8 mouse cellular contexts compared by ENCODE assay signal in genomic region chr4:134101979-134102741, GRCm38 (mm10). TPM values are rescaled to one million over a fixed set of nuclear protein-coding genes. Genes with fewer than 3 reads are reported as not detected.
A peak's percentile ranks its signal among the peaks of the same experiment; 100 is the strongest.
DNase-seq lines count a peak whose midpoint lies in the region; ATAC-seq and TF ChIP-seq lines count a peak whose summit lies in the region.

Ubxn11 (plus strand) TSS chr4:134102570.

- dilution Hi-C loops in CH12.LX (cut with MboI; ENCODE audit: extremely low pct_ligation_motif_present, extremely low pct_unique_long_range_greater_than_20kb, low sequenced_read_pairs), result no loop called here

- peak within 1 kb of the TSS; percentile 82 for H3K27ac ChIP-seq in CH12.LX (ENCODE audit: insufficient read depth, low read depth)
- no peak within 1 kb of the TSS for H3K27ac ChIP-seq in forebrain, embryonic 11.5 days (ENCODE audit: low read depth, low read length)
- H3K27ac ChIP-seq in heart, embryonic 16.5 days (ENCODE audit: low read length), result no peak within 1 kb of the TSS
- peak within 1 kb of the TSS; percentile 66 for H3K27ac ChIP-seq in liver, embryonic 15.5 days (replicated peaks)
- no peak within 1 kb of the TSS for H3K27ac ChIP-seq in neural tube, embryonic 12.5 days

- H3K4me3 ChIP-seq in CH12.LX (replicated peaks in 1 of 3; ENCODE audit: low read depth in 2 of 3, low read length in 2 of 3, poor library complexity in 1 of 3), result peak within 1 kb of the TSS; percentile 79 to 83 (median 81)
- H3K4me3 ChIP-seq in forebrain, embryonic 11.5 days (ENCODE audit: low read depth, low read length), result peak within 1 kb of the TSS; percentile 69
- H3K4me3 ChIP-seq in heart, embryonic 16.5 days (ENCODE audit: low read length), result peak within 1 kb of the TSS; percentile 78
- peak within 1 kb of the TSS; percentile 78 for H3K4me3 ChIP-seq in liver, embryonic 15.5 days (replicated peaks)
- peak within 1 kb of the TSS; percentile 75 for H3K4me3 ChIP-seq in neural tube, embryonic 12.5 days

- H3K4me1 ChIP-seq in CH12.LX (ENCODE audit: control insufficient read depth in 1 of 2, insufficient read depth in 2 of 2), result peaks cover 17 to 45% of the 10 kb centered on the region in 2 experiments
- H3K4me1 ChIP-seq in forebrain, embryonic 11.5 days (replicated peaks; ENCODE audit: control insufficient read depth, insufficient read depth, low read length), result no peaks in the 10 kb centered on the region
- H3K4me1 ChIP-seq in heart, embryonic 16.5 days (ENCODE audit: control insufficient read depth, insufficient read depth, low read length), result no peaks in the 10 kb centered on the region
- H3K4me1 ChIP-seq in liver, embryonic 15.5 days (replicated peaks), result peaks cover 31% of the 10 kb centered on the region
- peaks cover 15% of the 10 kb centered on the region; the same call in 1 of the 2 replicates for H3K4me1 ChIP-seq in neural tube, embryonic 12.5 days

- WGBS in forebrain, embryonic 11.5 days, result 17% methylated on average over 34 of the region's 34 CpGs
- 17% methylated on average over 34 of the region's 34 CpGs for whole genome bisulfite sequencing in heart, embryonic 16.5 days
- WGBS in liver, embryonic 15.5 days (ENCODE audit: insufficient replicate concordance), result 13% methylated on average over 34 of the region's 34 CpGs
- WGBS in neural tube, embryonic 12.5 days, result 18% methylated on average over 34 of the region's 34 CpGs

- peak within 1 kb of the TSS; percentile 94 for H3K9ac ChIP-seq in CH12.LX (ENCODE audit: insufficient read depth, low read depth)
- H3K9ac ChIP-seq in forebrain, embryonic 11.5 days (ENCODE audit: low read length), result peak within 1 kb of the TSS; percentile 64
- H3K9ac ChIP-seq in heart, embryonic 16.5 days (ENCODE audit: low read length), result peak within 1 kb of the TSS; percentile 68
- H3K9ac ChIP-seq in liver, embryonic 15.5 days, result peak within 1 kb of the TSS; percentile 54
- H3K9ac ChIP-seq in neural tube, embryonic 12.5 days, result peak within 1 kb of the TSS; percentile 59

- no peak for TF ChIP-seq RAD21 in CH12.LX (IDR thresholded peaks at IDR 0.05; ENCODE audit: low read depth, low read length)

- peaks cover 0 to 9% of the 10 kb centered on the region in 2 experiments for H3K36me3 ChIP-seq in CH12.LX (replicated peaks in 1 of 2; ENCODE audit: control insufficient read depth in 1 of 2, insufficient read depth in 1 of 2, low read length in 1 of 2)
- H3K36me3 ChIP-seq in forebrain, embryonic 11.5 days (ENCODE audit: control insufficient read depth, insufficient read depth, low read length), result no peaks in the 10 kb centered on the region
- H3K36me3 ChIP-seq in heart, embryonic 16.5 days (ENCODE audit: control insufficient read depth, insufficient read depth), result no peaks in the 10 kb centered on the region
- H3K36me3 ChIP-seq in liver, embryonic 15.5 days (replicated peaks), result no peaks in the 10 kb centered on the region
- no peaks in the 10 kb centered on the region for H3K36me3 ChIP-seq in neural tube, embryonic 12.5 days

- DNase-seq in CH12.LX (ENCODE audit: extremely low read depth), result peak; percentile 97
- DNase-seq in c-Kit-positive CD71-positive TER-119-negative erythroid progenitor cells, embryonic 14.5 days (ENCODE audit: low read depth), result peak; percentile 90
- DNase-seq in forebrain, embryonic 11.5 days (ENCODE audit: low spot score), result peak; percentile 93
- DNase-seq in kidney, postnatal 36 days, result peak; percentile 92 to 93
- peak; percentile 95 for DNase-seq in telencephalon, adult 2 months (ENCODE audit: low read depth, low spot score)

- peak; percentile 97 for ATAC-seq in forebrain, embryonic 11.5 days (replicated peaks; ENCODE audit: low FRiP score)
- ATAC-seq in heart, embryonic 16.5 days (replicated peaks; ENCODE audit: extremely low read depth, insufficient read depth, low FRiP score), result peak; percentile 95
- peak; percentile 89 for ATAC-seq in liver, embryonic 15.5 days (ENCODE audit: insufficient read depth)
- ATAC-seq in neural tube, embryonic 12.5 days (ENCODE audit: low FRiP score, low read depth), result peak; percentile 96

- H3K4me2 ChIP-seq in CH12.LX (ENCODE audit: insufficient read depth, low read depth, poor library complexity, severe bottlenecking), result peak within 1 kb of the TSS; percentile 85
- peak within 1 kb of the TSS; percentile 64 for H3K4me2 ChIP-seq in forebrain, embryonic 11.5 days (ENCODE audit: low read depth, low read length, severe bottlenecking)
- H3K4me2 ChIP-seq in heart, embryonic 16.5 days (ENCODE audit: low read depth, low read length), result peak within 1 kb of the TSS; percentile 76
- peak within 1 kb of the TSS; percentile 74 for H3K4me2 ChIP-seq in liver, embryonic 15.5 days
- H3K4me2 ChIP-seq in neural tube, embryonic 12.5 days (replicated peaks), result peak within 1 kb of the TSS; percentile 70

- in situ Hi-C loops in CH12.LX (cut with MboI; ENCODE audit: low pct_ligation_motif_present, low pct_unique_long_range_greater_than_20kb, low sequenced_read_pairs), result no loop called here

- TF ChIP-seq EP300 in CH12.LX (IDR thresholded peaks at IDR 0.05; ENCODE audit: low read length), result peak; percentile 50; the same call in 1 of the 2 replicates

- no peak for TF ChIP-seq CTCF in CH12.LX (conservative IDR thresholded peaks at IDR 0.05 in 1 of 2, IDR thresholded peaks at IDR 0.05 in 1 of 2; ENCODE audit: low read depth in 2 of 2, low read length in 2 of 2)

- TF ChIP-seq POLR2A in CH12.LX (IDR thresholded peaks at IDR 0.05; ENCODE audit: low read depth, low read length), result peak; percentile 92

- no peaks in the 10 kb centered on the region for H3K79me2 ChIP-seq in CH12.LX (replicated peaks; ENCODE audit: control insufficient read depth, extremely low read depth, insufficient read depth, poor library complexity, severe bottlenecking)

- H3K9me3 ChIP-seq in CH12.LX (replicated peaks; ENCODE audit: low read length), result no peaks in the 10 kb centered on the region
- no peaks in the 10 kb centered on the region for H3K9me3 ChIP-seq in forebrain, embryonic 11.5 days (ENCODE audit: control insufficient read depth, low read length)
- H3K9me3 ChIP-seq in heart, embryonic 16.5 days (replicated peaks; ENCODE audit: control insufficient read depth, low read length), result no peaks in the 10 kb centered on the region
- no peaks in the 10 kb centered on the region for H3K9me3 ChIP-seq in liver, embryonic 15.5 days (replicated peaks)
- H3K9me3 ChIP-seq in neural tube, embryonic 12.5 days, result no peaks in the 10 kb centered on the region

- H3K27me3 ChIP-seq in CH12.LX (replicated peaks), result no peaks in the 10 kb centered on the region
- H3K27me3 ChIP-seq in forebrain, embryonic 11.5 days (ENCODE audit: control insufficient read depth, insufficient read depth, low read length), result no peaks in the 10 kb centered on the region
- H3K27me3 ChIP-seq in heart, embryonic 16.5 days (ENCODE audit: control insufficient read depth, insufficient read depth, low read length), result no peaks in the 10 kb centered on the region
- no peaks in the 10 kb centered on the region for H3K27me3 ChIP-seq in liver, embryonic 15.5 days
- no peaks in the 10 kb centered on the region; the same call in 1 of the 2 replicates for H3K27me3 ChIP-seq in neural tube, embryonic 12.5 days (replicated peaks)

TF ChIP-seq in CH12.LX, 34 proteins besides CTCF, POLR2A, EP300 and RAD21 (continues in another document):
- TF ChIP-seq ETS1 (conservative IDR thresholded peaks at IDR 0.05; ENCODE audit: low read depth, low read length) (peak; percentile 34; the same call in 1 of the 2 replicates), USF2 (conservative IDR thresholded peaks at IDR 0.05; ENCODE audit: low read depth, low read length) (no peak), ELF1 (IDR thresholded peaks at IDR 0.05; ENCODE audit: low read depth, low read length) (peak; percentile 48), ZC3H11A (IDR thresholded peaks at IDR 0.05; ENCODE audit: low read depth, low read length) (no peak), UBTF (IDR thresholded peaks at IDR 0.05; ENCODE audit: low read depth, low read length) (peak; percentile 70; the same call in 1 of the 2 replicates), CHD1 (IDR thresholded peaks at IDR 0.05; ENCODE audit: low read depth, low read length) (peak; percentile 72; the same call in 1 of the 2 replicates), IRF4 (IDR thresholded peaks at IDR 0.05; ENCODE audit: low read depth, low read length) (no peak), ZNF384 (IDR thresholded peaks at IDR 0.05; ENCODE audit: low read depth, low read length) (no peak), NRF1 (IDR thresholded peaks at IDR 0.05; ENCODE audit: low read depth, low read length) (peak; percentile 53), ZKSCAN1 (IDR thresholded peaks at IDR 0.05; ENCODE audit: borderline replicate concordance, low read depth, low read length) (no peak), MYC (IDR thresholded peaks at IDR 0.05; ENCODE audit: low read depth, low read length) (peak; percentile 71), JUND (conservative IDR thresholded peaks at IDR 0.05; ENCODE audit: low read depth, low read length) (peak; percentile 49), TCF12 (IDR thresholded peaks at IDR 0.05; ENCODE audit: low read depth, low read length) (peak; percentile 62; the same call in 1 of the 2 replicates), PAX5 (IDR thresholded peaks at IDR 0.05; ENCODE audit: low read length) (no peak), MXI1 (IDR thresholded peaks at IDR 0.05; ENCODE audit: low read depth, low read length) (peak; percentile 98), POLR2AphosphoS2 (IDR thresholded peaks at IDR 0.05; ENCODE audit: low read depth, low read length) (0 out of 2 replicates have a peak, but pooled peaks have one; percentile 57), MEF2A (IDR thresholded peaks at IDR 0.05; ENCODE audit: borderline replicate concordance, low read depth, low read length) (peak; percentile 63), MAX (IDR thresholded peaks at IDR 0.05; ENCODE audit: low read length) (peak; percentile 50), KAT2A (IDR thresholded peaks at IDR 0.05; ENCODE audit: insufficient replicate concordance, low read length) (peak; percentile 91; the same call in 1 of the 2 replicates), BHLHE40 (IDR thresholded peaks at IDR 0.05; ENCODE audit: low read depth, low read length) (peak; percentile 100), JUN (IDR thresholded peaks at IDR 0.05; ENCODE audit: insufficient read depth, low read depth, low read length) (no peak), SIN3A (IDR thresholded peaks at IDR 0.05; ENCODE audit: low read length) (peak; percentile 98), SMC3 (IDR thresholded peaks at IDR 0.05; ENCODE audit: low read depth, low read length) (no peak)

RNA-seq across cellular contexts. Expression of gene Ubxn11, which starts in this region (rescaled TPM):
- total RNA-seq in CH12.LX (2012; rRNA removed) (12.3 and 18.8 TPM in 2 replicates), CH12.LX (2014; rRNA removed) (6.0 and 6.6 TPM in 2 replicates)
- polyA plus RNA-seq in CH12.LX (2012; ENCODE audit: insufficient read length, low read depth), result 35.9 and 38.8 TPM in 2 replicates
- polyA plus RNA-seq in forebrain, embryonic 11.5 days (2014; fragmentation: Nextera tagmentation; extraction: Ambion mirVana), result 6.6 and 7.0 TPM in 2 replicates
- 3.5 and 3.9 TPM in 2 replicates for polyA plus RNA-seq in heart, embryonic 16.5 days (2015; fragmentation: Nextera tagmentation; extraction: Ambion mirVana)
- polyA plus RNA-seq in liver, embryonic 15.5 days (2015; fragmentation: Nextera tagmentation; extraction: Ambion mirVana), result 1.8 and 2.1 TPM in 2 replicates
- polyA plus RNA-seq in neural tube, embryonic 12.5 days (2016; fragmentation: Nextera tagmentation; extraction: Ambion mirVana), result 7.3 and 8.0 TPM in 2 replicates

Comparison
In these comparisons a context has a peak if more than half of its experiments do, and no peak if none do; other contexts are left out.
1. H3K27ac ChIP-seq: peak in CH12.LX (single experiment) and liver, embryonic 15.5 days (single experiment); none in forebrain, embryonic 11.5 days (single experiment), heart, embryonic 16.5 days (single experiment) and neural tube, embryonic 12.5 days (single experiment).
2. Peak in every context shown above with its lines, with median percentiles within 50 percentile points of each other: DNase-seq, H3K4me2 ChIP-seq, H3K4me3 ChIP-seq, H3K9ac ChIP-seq and ATAC-seq.